In genomic region chr3:69352194-69352593, GRCm38 (mm10) we compare ENCODE assay signal across 23 mouse cellular contexts. TPM values are rescaled to one million over a fixed set of nuclear protein-coding genes. Genes with fewer than 3 reads are reported as not detected.
DNase-seq lines count a peak whose midpoint lies in the region; ATAC-seq lines count a peak whose summit lies in the region.
"Had no signal": no experiment of that assay in that cellular context is flagged by ENCODE, and none has a peak within 500 bp of the region (broad histone marks: within the 10 kb centered on the region; RNA-seq: fewer than 3 reads in every experiment).

No protein-coding gene starts in this region.

- 74% methylated on average over 1 of the region's 1 CpGs for WGBS in embryonic facial prominence, embryonic 14.5 days
- WGBS in embryonic facial prominence, embryonic 10.5 days, result 85% methylated on average over 1 of the region's 1 CpGs
- 29% methylated on average over 1 of the region's 1 CpGs for WGBS in heart, embryonic 14.5 days
- WGBS in forebrain, embryonic 12.5 days, result 89% methylated on average over 1 of the region's 1 CpGs

- no peak overlapping the region for H3K27ac ChIP-seq in embryonic facial prominence, embryonic 14.5 days (replicated peaks; ENCODE audit: low read depth, low read length)
- no peak overlapping the region for H3K27ac ChIP-seq in embryonic facial prominence, embryonic 10.5 days (replicated peaks)
- 0 out of 4 replicates have a peak overlapping the region, but pooled peaks of 1 of the 2 experiments have one; percentile 24 for H3K27ac ChIP-seq in heart, embryonic 14.5 days (replicated peaks in 1 of 2; ENCODE audit: control insufficient read depth in 1 of 2, insufficient read depth in 1 of 2, low read depth in 2 of 2, low read length in 2 of 2)
- H3K27ac ChIP-seq in forebrain, embryonic 12.5 days, result no peak overlapping the region
- H3K27ac ChIP-seq: left cerebral cortex, adult 2 months; limb, embryonic 15.5 days; liver, embryonic 14.5 days; midbrain, embryonic 12.5 days; neural tube, embryonic 15.5 days; stomach, embryonic 15.5 days had no signal

- no peak overlapping the region for H3K9ac ChIP-seq in embryonic facial prominence, embryonic 14.5 days (ENCODE audit: low read depth, low read length)
- H3K9ac ChIP-seq in heart, embryonic 14.5 days (ENCODE audit: low read length), result no peak overlapping the region
- no peak overlapping the region for H3K9ac ChIP-seq in forebrain, embryonic 12.5 days
- H3K9ac ChIP-seq: limb, embryonic 15.5 days; liver, embryonic 14.5 days; midbrain, embryonic 12.5 days; neural tube, embryonic 15.5 days; stomach, embryonic 15.5 days had no signal

- ATAC-seq in embryonic facial prominence, embryonic 14.5 days (ENCODE audit: low read depth), result no peak
- no peak for ATAC-seq in heart, embryonic 14.5 days (ENCODE audit: insufficient number of reproducible peaks, insufficient read depth, low FRiP score, low read depth)
- no peak for ATAC-seq in forebrain, embryonic 12.5 days (ENCODE audit: low FRiP score)
- ATAC-seq: Patski had no signal

- peaks cover 3% of the 10 kb centered on the region; the same call in 1 of the 2 replicates for H3K4me1 ChIP-seq in embryonic facial prominence, embryonic 14.5 days (ENCODE audit: control insufficient read depth, insufficient read depth, low read length)
- H3K4me1 ChIP-seq in embryonic facial prominence, embryonic 10.5 days, result peaks cover 5% of the 10 kb centered on the region; the same call in 1 of the 2 replicates
- H3K4me1 ChIP-seq in heart, embryonic 14.5 days (ENCODE audit: control insufficient read depth in 2 of 2, insufficient read depth in 2 of 2, low read length in 2 of 2), result peaks cover 15 to 16% of the 10 kb centered on the region in 2 experiments
- H3K4me1 ChIP-seq in forebrain, embryonic 12.5 days, result peaks cover 4% of the 10 kb centered on the region; the same call in 1 of the 2 replicates
- H3K4me1 ChIP-seq: midbrain, embryonic 12.5 days; stomach, embryonic 15.5 days had no signal

- H3K4me3 ChIP-seq in embryonic facial prominence, embryonic 14.5 days (ENCODE audit: low read depth, low read length), result no peak overlapping the region
- H3K4me3 ChIP-seq in embryonic facial prominence, embryonic 10.5 days, result no peak overlapping the region
- H3K4me3 ChIP-seq in heart, embryonic 14.5 days (ENCODE audit: control insufficient read depth in 1 of 2, insufficient read depth in 1 of 2, low read depth in 1 of 2, low read length in 2 of 2), result no peak overlapping the region
- H3K4me3 ChIP-seq in forebrain, embryonic 12.5 days (replicated peaks), result no peak overlapping the region
- H3K4me3 ChIP-seq: left cerebral cortex, adult 2 months; limb, embryonic 15.5 days; midbrain, embryonic 12.5 days; neural tube, embryonic 15.5 days; stomach, embryonic 15.5 days had no signal

- peak; percentile 30 for DNase-seq in embryonic facial prominence, embryonic 14.5 days (ENCODE audit: low spot score)
- DNase-seq in embryonic facial prominence, embryonic 10.5 days (ENCODE audit: low spot score), result no peak
- DNase-seq in heart, postnatal 14 days, result no peak
- peak; percentile 21 for DNase-seq in 3T3-L1 (ENCODE audit: low read depth, low spot score)
- peak; percentile 22 to 30 for DNase-seq in heart, postnatal 10 days
- no peak for DNase-seq in cerebellum, postnatal 14 days
- DNase-seq: adrenal gland, postnatal 36 days; cerebellum, adult 9-10 months; kidney, adult 18-20 months; layer of hippocampus, adult 9-11 months; left cerebral cortex, postnatal 4 days; right cerebral cortex, adult 18-20 months; right cerebral cortex, postnatal 4 days; thymus, postnatal 36 days had no signal

- no peaks in the 10 kb centered on the region for H3K36me3 ChIP-seq in embryonic facial prominence, embryonic 14.5 days (ENCODE audit: control insufficient read depth, insufficient read depth, low read length)
- no peaks in the 10 kb centered on the region for H3K36me3 ChIP-seq in embryonic facial prominence, embryonic 10.5 days (replicated peaks)
- H3K36me3 ChIP-seq in heart, embryonic 14.5 days (ENCODE audit: control insufficient read depth, insufficient read depth, low read length), result no peaks in the 10 kb centered on the region
- H3K36me3 ChIP-seq in forebrain, embryonic 12.5 days (replicated peaks), result no peaks in the 10 kb centered on the region
- H3K36me3 ChIP-seq: limb, embryonic 15.5 days; midbrain, embryonic 12.5 days; neural tube, embryonic 15.5 days; stomach, embryonic 15.5 days had no signal

- H3K27me3 ChIP-seq in embryonic facial prominence, embryonic 14.5 days (replicated peaks; ENCODE audit: control insufficient read depth, insufficient read depth, low read length), result no peaks in the 10 kb centered on the region
- no peaks in the 10 kb centered on the region for H3K27me3 ChIP-seq in embryonic facial prominence, embryonic 10.5 days (replicated peaks; ENCODE audit: low read depth, poor library complexity, severe bottlenecking)
- H3K27me3 ChIP-seq in heart, embryonic 14.5 days (ENCODE audit: control insufficient read depth, insufficient read depth, low read length), result no peaks in the 10 kb centered on the region
- H3K27me3 ChIP-seq in forebrain, embryonic 12.5 days, result no peaks in the 10 kb centered on the region
- H3K27me3 ChIP-seq: limb, embryonic 15.5 days; midbrain, embryonic 12.5 days; neural tube, embryonic 15.5 days; Patski; stomach, embryonic 15.5 days had no signal

- H3K9me3 ChIP-seq in embryonic facial prominence, embryonic 14.5 days (ENCODE audit: control insufficient read depth, low read length), result no peaks in the 10 kb centered on the region
- no peaks in the 10 kb centered on the region for H3K9me3 ChIP-seq in embryonic facial prominence, embryonic 10.5 days
- H3K9me3 ChIP-seq in heart, embryonic 14.5 days (ENCODE audit: control insufficient read depth, low read length), result no peaks in the 10 kb centered on the region
- no peaks in the 10 kb centered on the region for H3K9me3 ChIP-seq in forebrain, embryonic 12.5 days
- H3K9me3 ChIP-seq: limb, embryonic 15.5 days; midbrain, embryonic 12.5 days; neural tube, embryonic 15.5 days; stomach, embryonic 15.5 days had no signal

- no peak overlapping the region for H3K4me2 ChIP-seq in embryonic facial prominence, embryonic 14.5 days (ENCODE audit: low read depth, low read length)
- H3K4me2 ChIP-seq in heart, embryonic 14.5 days (ENCODE audit: low read length), result peak overlapping the region; percentile 20
- no peak overlapping the region for H3K4me2 ChIP-seq in forebrain, embryonic 12.5 days
- H3K4me2 ChIP-seq: limb, embryonic 15.5 days; midbrain, embryonic 12.5 days; neural tube, embryonic 15.5 days; stomach, embryonic 15.5 days had no signal

- intact Hi-C loops in heart, postnatal 14 days (cut with DNase I), result no loop called here
- intact Hi-C loops in heart, postnatal 10 days (cut with DNase I), result no loop called here

RNA-seq across cellular contexts. Expression of gene Ppm1l, which starts 35.5 kb away (rescaled TPM):
- polyA plus RNA-seq in embryonic facial prominence, embryonic 14.5 days (2014; fragmentation: Nextera tagmentation; extraction: Ambion mirVana), result 9.1 and 10.9 TPM in 2 replicates
- polyA plus RNA-seq in embryonic facial prominence, embryonic 10.5 days (2016; fragmentation: Nextera tagmentation; extraction: Ambion mirVana), result 10.0 and 10.4 TPM in 2 replicates
- polyA plus RNA-seq in heart, embryonic 14.5 days (2014; fragmentation: Nextera tagmentation; extraction: Ambion mirVana), result 10.9 and 12.0 TPM in 2 replicates
- 10 to 100 TPM; 19.6 to 21.2 TPM for total RNA-seq in heart, postnatal 14 days (2021)
- total RNA-seq in heart, postnatal 10 days (2021), result 10 to 100 TPM; 23.6 to 24.2 TPM
- polyA plus RNA-seq in forebrain, embryonic 12.5 days (2016; fragmentation: Nextera tagmentation; extraction: Ambion mirVana), result 23.6 and 24.3 TPM in 2 replicates

Comparison
In these comparisons a context has a peak if more than half of its experiments do, and no peak if none do; other contexts are left out.
1. DNase-seq: peak in embryonic facial prominence, embryonic 14.5 days (single experiment), 3T3-L1 (single experiment) and heart, postnatal 10 days (2 of 2); none in embryonic facial prominence, embryonic 10.5 days (single experiment), heart, postnatal 14 days (0 of 2) and cerebellum, postnatal 14 days (0 of 2).